Mouse (Mus musculus) ovary, adult 18-20 months (tissue): Measurements from ENCODE around the gene Ap1g2.
A peak's percentile ranks its signal among the peaks of the same experiment; 100 is the strongest.

Experiments
- DNase-seq: peaks from one replicate; pipeline ENCODE4 v3.0.0; 2022; ENCODE audit warnings: low spot score, mixed read lengths

Ap1g2 gene

GRCm38 (mm10) chr14:55113975-55114645 is 7.7 kb upstream of the Ap1g2 start:
- DNase-seq: no peak

GRCm38 (mm10) chr14:55113351-55113974 is 7.1 kb upstream of the Ap1g2 start:
- no peak for DNase-seq

- no peak for DNase-seq
Observed at GRCm38 (mm10) chr14:55111720-55112119, 5.3 kb upstream of the Ap1g2 start.

- DNase-seq: no peak
Observed at GRCm38 (mm10) chr14:55110076-55110475, 3.7 kb upstream of the Ap1g2 start.

GRCm38 (mm10) chr14:55109048-55109873 is 2.9 kb upstream of the Ap1g2 start:
- DNase-seq: no peak

GRCm38 (mm10) chr14:55108202-55108870 is 1.9 kb upstream of the Ap1g2 start:
- DNase-seq: no peak

- DNase-seq: no peak
Observed at GRCm38 (mm10) chr14:55106990-55107389, 597 bp upstream of the Ap1g2 start.

GRCm38 (mm10) chr14:55105386-55105785 is 1.0 kb downstream of the Ap1g2 start:
- no peak for DNase-seq

GRCm38 (mm10) chr14:55104365-55104764 is 2.0 kb downstream of the Ap1g2 start:
- DNase-seq: no peak

- no peak for DNase-seq
Observed at GRCm38 (mm10) chr14:55102253-55102785, 4.1 kb downstream of the Ap1g2 start.

- DNase-seq: no peak
Observed at GRCm38 (mm10) chr14:55101592-55101991, 4.8 kb downstream of the Ap1g2 start.

GRCm38 (mm10) chr14:55098067-55098466 is 8.3 kb downstream of the Ap1g2 start:
- no peak for DNase-seq

- no peak for DNase-seq
Observed at GRCm38 (mm10) chr14:55097646-55098045, 8.7 kb downstream of the Ap1g2 start.

- DNase-seq: no peak
Observed at GRCm38 (mm10) chr14:55096573-55097087, 9.8 kb downstream of the Ap1g2 start.

- DNase-seq: no peak
Observed at GRCm38 (mm10) chr14:55095671-55096070, 10.7 kb downstream of the Ap1g2 start.

GRCm38 (mm10) chr14:55095263-55095662 is 11.1 kb downstream of the Ap1g2 start:
- no peak for DNase-seq

GRCm38 (mm10) chr14:55094704-55095231 is 11.6 kb downstream of the Ap1g2 start, which contains the start of gene Thtpa:
Thtpa (plus strand) TSS chr14:55094784.
- DNase-seq: peak; percentile 64

GRCm38 (mm10) chr14:55093927-55094326 is 12.5 kb downstream of the Ap1g2 start:
- no peak for DNase-seq

GRCm38 (mm10) chr14:55092011-55092577 is 14.3 kb downstream of the Ap1g2 start, which contains the start of gene Zfhx2:
Zfhx2 (minus strand) TSS chr14:55092324.
- DNase-seq: peak; percentile 94

GRCm38 (mm10) chr14:55091209-55091865 is 15.1 kb downstream of the Ap1g2 start:
- DNase-seq: no peak
